Mouse (Mus musculus): ENCODE results near the gene Slc5a11.

DNA sequence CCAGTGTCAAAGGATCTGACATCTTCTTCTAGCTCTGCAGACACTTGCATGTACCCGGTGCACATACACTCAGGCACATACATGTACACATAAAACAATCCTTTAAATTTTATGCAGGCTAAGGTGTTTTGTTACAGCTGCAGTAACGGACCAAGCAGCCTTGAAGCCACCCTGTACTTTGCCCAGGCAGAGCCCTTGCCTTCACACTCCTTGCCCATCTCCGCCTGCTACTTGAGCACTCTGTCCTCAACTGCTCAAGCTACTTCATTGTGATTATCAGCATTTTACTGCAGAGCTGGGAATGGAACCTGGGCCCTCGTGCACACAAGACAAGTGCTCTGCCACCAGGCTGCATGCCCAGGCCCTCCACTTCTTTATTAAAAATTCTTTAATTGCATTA, 10.6 kb downstream of the Slc5a11 start:
- TF ChIP-seq CTCF (IDR thresholded peaks at IDR 0.05; ENCODE audit: low read depth) (no peak), EP300 (IDR thresholded peaks at IDR 0.05; ENCODE audit: low read depth) (no peak)

All from heart, postnatal 0 days (tissue).